Mouse (Mus musculus) testis, adult 2 months (tissue): ENCODE results near the gene Mapk1.

Source experiments
- CTCF ChIP-seq: fragments of 200-500 bp; IDR thresholded peaks from 2 replicates; pipeline ENCODE4 v1.5.1; 2012; ENCODE audit warnings: low read depth, mild to moderate bottlenecking, inconsistent platforms, low read length, moderate library complexity; ENCODE audit not compliant: control insufficient read depth, insufficient read depth, insufficient replicate concordance
- POLR2A ChIP-seq: fragments of 200-500 bp; IDR thresholded peaks from 2 replicates; pipeline ENCODE4 v1.6.1; 2012; ENCODE audit warnings: low read depth, mild to moderate bottlenecking, inconsistent platforms, low read length, moderate library complexity; ENCODE audit not compliant: control insufficient read depth

DNA sequence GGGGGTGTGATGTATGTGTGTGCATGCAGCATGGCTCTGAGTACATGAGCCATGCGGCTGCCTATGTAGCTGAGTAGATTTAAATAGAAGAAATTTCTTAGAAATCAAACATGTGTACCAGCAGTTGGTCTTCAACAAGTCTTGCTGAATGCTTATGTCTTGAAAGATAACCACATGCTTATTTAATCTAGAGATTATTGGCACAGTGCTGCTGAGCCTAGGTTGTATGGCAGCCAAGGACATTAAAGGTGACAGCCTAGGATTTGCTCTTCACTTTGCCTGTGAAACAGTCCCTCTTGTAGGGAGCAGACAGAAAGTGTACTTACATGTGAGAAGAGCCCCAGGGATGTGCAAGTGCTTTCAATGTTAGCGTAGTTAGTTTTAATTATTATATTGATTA lies 42.1 kb upstream of the Mapk1 start:
- TF ChIP-seq CTCF: no peak
- no peak for TF ChIP-seq POLR2A
